Mouse (Mus musculus) lung, adult 2 months (tissue): ENCODE results near the gene Txndc8.

Experiments
- CTCF ChIP-seq: fragments of 200-500 bp; IDR thresholded peaks from 2 replicates; pipeline ENCODE4 v1.5.1; 2011; ENCODE audit warnings: mild to moderate bottlenecking, low read length, control low read depth; ENCODE audit not compliant: insufficient read depth
- POLR2A ChIP-seq: fragments of 200-500 bp; IDR thresholded peaks from 2 replicates; pipeline ENCODE4 v1.6.1; 2011; ENCODE audit warnings: low read depth, mild to moderate bottlenecking, control low read depth, low read length, borderline replicate concordance; ENCODE audit errors: extremely low read depth

DNA sequence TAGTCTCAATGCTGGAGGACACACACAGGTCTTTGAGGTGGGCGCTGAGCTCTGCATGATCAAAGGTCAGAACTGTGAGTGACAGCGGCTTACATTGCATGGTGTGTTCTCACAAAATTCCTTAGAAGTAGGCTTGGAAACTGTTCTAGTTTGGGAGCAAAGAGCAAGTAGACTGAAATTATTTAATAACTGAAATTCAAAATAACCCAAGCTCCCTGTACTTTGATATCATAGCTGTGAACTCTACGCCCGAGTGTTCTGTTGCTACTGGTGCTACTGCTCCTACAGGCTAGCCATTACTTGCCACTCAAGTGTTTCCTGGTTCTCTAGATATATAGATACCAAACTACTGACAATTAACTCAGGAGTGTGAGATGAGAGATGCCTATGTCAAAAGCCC, 43.4 kb downstream of the Txndc8 start:
- TF ChIP-seq CTCF (no peak), POLR2A (no peak)
